Mouse (Mus musculus): ENCODE measurements at regions not wholly inside any gene's neighbourhood (a gene's known extent, or its start where the extent isn't known, plus 50 kb on each side); places are given as distances from the start of the nearest gene placed in this dataset.

- no peak overlapping the region for H3K27ac ChIP-seq (ENCODE audit: low read depth)
- H3K9me3 ChIP-seq (replicated peaks; ENCODE audit: control insufficient read depth, low read length): no peaks in the 10 kb centered on the region
- 86% methylated on average over 3 of the region's 3 CpGs for WGBS
- ATAC-seq (ENCODE audit: insufficient read depth, low read depth) (no peak), DNase-seq (ENCODE audit: low spot score) (no peak)
- no peak overlapping the region for H3K4me3 ChIP-seq (ENCODE audit: low read depth, low read length)
- H3K4me2 ChIP-seq (ENCODE audit: low read depth, low read length): no peak overlapping the region
- TF ChIP-seq EP300 (IDR thresholded peaks at IDR 0.05; ENCODE audit: low read depth) (no peak), CTCF (IDR thresholded peaks at IDR 0.05; ENCODE audit: low read depth) (no peak)
- H3K9ac ChIP-seq (replicated peaks; ENCODE audit: low read depth, low read length): no peak overlapping the region
- H3K4me1 ChIP-seq (ENCODE audit: control insufficient read depth, insufficient read depth): peaks cover 5% of the 10 kb centered on the region; the same call in 1 of the 2 replicates
- H3K27me3 ChIP-seq (ENCODE audit: control insufficient read depth, insufficient read depth, low read length): no peaks in the 10 kb centered on the region
- no peaks in the 10 kb centered on the region for H3K36me3 ChIP-seq (replicated peaks; ENCODE audit: control insufficient read depth, insufficient read depth, low read length)
Measured at GRCm38 (mm10) chr1:81746013-81746412, 486.9 kb upstream of the Gm9747 start.

- Histone ChIP-seq H3K4me1 (ENCODE audit: control insufficient read depth, insufficient read depth) (peaks cover 5% of the 10 kb centered on the region; the same call in 1 of the 2 replicates), H3K4me3 (ENCODE audit: low read depth, low read length) (no peak overlapping the region), H3K36me3 (replicated peaks; ENCODE audit: control insufficient read depth, insufficient read depth, low read length) (no peaks in the 10 kb centered on the region), H3K9me3 (replicated peaks; ENCODE audit: control insufficient read depth, low read length) (no peaks in the 10 kb centered on the region), H3K4me2 (ENCODE audit: low read depth, low read length) (no peak overlapping the region), H3K27ac (ENCODE audit: low read depth) (no peak overlapping the region), H3K27me3 (ENCODE audit: control insufficient read depth, insufficient read depth, low read length) (no peaks in the 10 kb centered on the region), H3K9ac (replicated peaks; ENCODE audit: low read depth, low read length) (no peak overlapping the region)
- WGBS: 69% methylated on average over 3 of the region's 3 CpGs
- ATAC-seq (ENCODE audit: insufficient read depth, low read depth): no peak
- no peak for DNase-seq (ENCODE audit: low spot score)
- no peak for TF ChIP-seq EP300 (IDR thresholded peaks at IDR 0.05; ENCODE audit: low read depth)
- TF ChIP-seq CTCF (IDR thresholded peaks at IDR 0.05; ENCODE audit: low read depth): no peak
Measured at GRCm38 (mm10) chr1:81747025-81747424, 485.9 kb upstream of the Gm9747 start.

- H3K9me3 ChIP-seq (replicated peaks; ENCODE audit: control insufficient read depth, low read length): no peaks in the 10 kb centered on the region
- no peaks in the 10 kb centered on the region for H3K4me1 ChIP-seq (ENCODE audit: control insufficient read depth, insufficient read depth)
- no peaks in the 10 kb centered on the region for H3K27me3 ChIP-seq (ENCODE audit: control insufficient read depth, insufficient read depth, low read length)
- H3K4me3 ChIP-seq (ENCODE audit: low read depth, low read length): no peak overlapping the region
- ATAC-seq (ENCODE audit: insufficient read depth, low read depth) (no peak), DNase-seq (ENCODE audit: low spot score) (no peak)
- WGBS: 80% methylated on average over 2 of the region's 2 CpGs
- H3K36me3 ChIP-seq (replicated peaks; ENCODE audit: control insufficient read depth, insufficient read depth, low read length): no peaks in the 10 kb centered on the region
- TF ChIP-seq EP300 (IDR thresholded peaks at IDR 0.05; ENCODE audit: low read depth) (no peak), CTCF (IDR thresholded peaks at IDR 0.05; ENCODE audit: low read depth) (no peak)
- H3K27ac ChIP-seq (ENCODE audit: low read depth): no peak overlapping the region
- no peak overlapping the region for H3K9ac ChIP-seq (replicated peaks; ENCODE audit: low read depth, low read length)
- no peak overlapping the region for H3K4me2 ChIP-seq (ENCODE audit: low read depth, low read length)
Measured at GRCm38 (mm10) chr1:81754067-81754466, 478.8 kb upstream of the Gm9747 start.

- 15% methylated on average over 3 of the region's 3 CpGs for WGBS
- no peak overlapping the region for H3K4me2 ChIP-seq (ENCODE audit: low read depth, low read length)
Measured at GRCm38 (mm10) chr1:81755281-81755680, 477.6 kb upstream of the Gm9747 start.

GRCm38 (mm10) chr1:81755694-81756093 lies 477.2 kb upstream of the Gm9747 start:
- TF ChIP-seq CTCF (IDR thresholded peaks at IDR 0.05; ENCODE audit: low read depth) (no peak), EP300 (IDR thresholded peaks at IDR 0.05; ENCODE audit: low read depth) (peak; percentile 16; the same call in 1 of the 2 replicates)
- DNase-seq (ENCODE audit: low spot score) (no peak), ATAC-seq (ENCODE audit: insufficient read depth, low read depth) (peak; percentile 69; the same call in 1 of the 2 replicates)
- Histone ChIP-seq H3K9ac (replicated peaks; ENCODE audit: low read depth, low read length) (no peak overlapping the region), H3K27ac (ENCODE audit: low read depth) (peak overlapping the region; percentile 64), H3K4me1 (ENCODE audit: control insufficient read depth, insufficient read depth) (no peaks in the 10 kb centered on the region), H3K27me3 (ENCODE audit: control insufficient read depth, insufficient read depth, low read length) (no peaks in the 10 kb centered on the region), H3K36me3 (replicated peaks; ENCODE audit: control insufficient read depth, insufficient read depth, low read length) (no peaks in the 10 kb centered on the region), H3K9me3 (replicated peaks; ENCODE audit: control insufficient read depth, low read length) (no peaks in the 10 kb centered on the region), H3K4me3 (ENCODE audit: low read depth, low read length) (no peak overlapping the region), H3K4me2 (ENCODE audit: low read depth, low read length) (no peak overlapping the region)
- WGBS: 23% methylated on average over 2 of the region's 2 CpGs

More at GRCm38 (mm10) chr1:81755281-81755680, 477.6 kb upstream of the Gm9747 start:
- peak; percentile 74 for DNase-seq (ENCODE audit: low spot score)
- H3K9me3 ChIP-seq (replicated peaks; ENCODE audit: control insufficient read depth, low read length): no peaks in the 10 kb centered on the region
- no peak overlapping the region for H3K9ac ChIP-seq (replicated peaks; ENCODE audit: low read depth, low read length)
- no peaks in the 10 kb centered on the region for H3K36me3 ChIP-seq (replicated peaks; ENCODE audit: control insufficient read depth, insufficient read depth, low read length)
- no peak overlapping the region for H3K4me3 ChIP-seq (ENCODE audit: low read depth, low read length)
- no peaks in the 10 kb centered on the region for H3K27me3 ChIP-seq (ENCODE audit: control insufficient read depth, insufficient read depth, low read length)
- H3K27ac ChIP-seq (ENCODE audit: low read depth): 0 out of 2 replicates have a peak overlapping the region, but pooled peaks have one; percentile 64
- ATAC-seq (ENCODE audit: insufficient read depth, low read depth): peak; percentile 94
- H3K4me1 ChIP-seq (ENCODE audit: control insufficient read depth, insufficient read depth): no peaks in the 10 kb centered on the region
- TF ChIP-seq CTCF (IDR thresholded peaks at IDR 0.05; ENCODE audit: low read depth): no peak
- peak; percentile 91 for TF ChIP-seq EP300 (IDR thresholded peaks at IDR 0.05; ENCODE audit: low read depth)

- no peaks in the 10 kb centered on the region for H3K36me3 ChIP-seq (replicated peaks; ENCODE audit: control insufficient read depth, insufficient read depth, low read length)
- no peaks in the 10 kb centered on the region for H3K9me3 ChIP-seq (replicated peaks; ENCODE audit: control insufficient read depth, low read length)
- 70% methylated on average over 2 of the region's 2 CpGs for WGBS
- DNase-seq (ENCODE audit: low spot score) (no peak), ATAC-seq (ENCODE audit: insufficient read depth, low read depth) (no peak)
- no peak overlapping the region for H3K9ac ChIP-seq (replicated peaks; ENCODE audit: low read depth, low read length)
- no peaks in the 10 kb centered on the region for H3K27me3 ChIP-seq (ENCODE audit: control insufficient read depth, insufficient read depth, low read length)
- no peak overlapping the region for H3K4me3 ChIP-seq (ENCODE audit: low read depth, low read length)
- TF ChIP-seq EP300 (IDR thresholded peaks at IDR 0.05; ENCODE audit: low read depth): no peak
- TF ChIP-seq CTCF (IDR thresholded peaks at IDR 0.05; ENCODE audit: low read depth): no peak
- H3K27ac ChIP-seq (ENCODE audit: low read depth): no peak overlapping the region
- no peaks in the 10 kb centered on the region for H3K4me1 ChIP-seq (ENCODE audit: control insufficient read depth, insufficient read depth)
- H3K4me2 ChIP-seq (ENCODE audit: low read depth, low read length): no peak overlapping the region
Measured at GRCm38 (mm10) chr1:81759919-81760318, 473.0 kb upstream of the Gm9747 start.
